Mouse (Mus musculus): ENCODE data around the gene Man2c1. TPM values are rescaled to one million over a fixed set of nuclear protein-coding genes. Genes with fewer than 3 reads are reported as not detected.

Man2c1 gene
- 10 to 100 TPM; 48.9 to 61.6 TPM for total RNA-seq (2021)
- long read RNA-seq, experiment 1, transcript Man2c1-211 (26 exons, 3,820 nt): major isoform, 43 of 66 reads
- long read RNA-seq, experiment 1, partial matches to known transcripts: 6 of 66 reads
- long read RNA-seq, experiment 1, other reads (novel, unspliced or antisense): 16 of 66 reads
- long read RNA-seq, experiment 2, transcript Man2c1-211 (26 exons, 3,820 nt): major isoform, 51 of 62 reads
- long read RNA-seq, experiment 2, partial matches to known transcripts: 2 of 62 reads
- long read RNA-seq, experiment 2, other reads (novel, unspliced or antisense): 8 of 62 reads

GRCm38 (mm10) chr9:57130577-57131433 lies at the start of gene Man2c1:
Gene Man2c1 (plus strand): TSS chr9:57130690.
- DNase-seq: peak; percentile 94

GRCm38 (mm10) chr9:57082236-57082635 lies 48.3 kb upstream of the Man2c1 start:
- no peak for DNase-seq

GRCm38 (mm10) chr9:57117261-57117755 lies 13.2 kb upstream of the Man2c1 start:
- no peak for DNase-seq

DNA sequence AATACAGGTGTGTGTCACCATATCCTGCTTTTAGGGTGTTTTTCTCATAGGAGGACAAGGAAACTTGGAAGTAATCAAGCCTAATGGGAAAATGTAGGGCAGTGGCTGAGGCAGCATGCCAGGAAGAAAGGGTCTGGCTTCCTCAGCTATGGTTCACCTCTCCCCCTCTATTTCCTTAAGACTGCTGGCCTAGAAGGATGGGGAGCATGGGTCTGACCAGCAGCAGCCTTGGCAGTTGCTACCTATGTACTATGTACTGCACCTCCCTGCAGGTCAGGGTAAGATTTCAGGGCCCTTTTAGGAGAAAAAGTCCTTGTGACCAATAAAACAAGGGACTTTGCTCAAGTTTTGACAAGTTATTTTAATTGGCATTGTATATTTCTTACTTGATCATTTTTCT lies 849 bp upstream of the Man2c1 start:
- no peak for DNase-seq

GRCm38 (mm10) chr9:57137246-57137645 lies 6.8 kb downstream of the Man2c1 start:
- no peak for DNase-seq

DNA sequence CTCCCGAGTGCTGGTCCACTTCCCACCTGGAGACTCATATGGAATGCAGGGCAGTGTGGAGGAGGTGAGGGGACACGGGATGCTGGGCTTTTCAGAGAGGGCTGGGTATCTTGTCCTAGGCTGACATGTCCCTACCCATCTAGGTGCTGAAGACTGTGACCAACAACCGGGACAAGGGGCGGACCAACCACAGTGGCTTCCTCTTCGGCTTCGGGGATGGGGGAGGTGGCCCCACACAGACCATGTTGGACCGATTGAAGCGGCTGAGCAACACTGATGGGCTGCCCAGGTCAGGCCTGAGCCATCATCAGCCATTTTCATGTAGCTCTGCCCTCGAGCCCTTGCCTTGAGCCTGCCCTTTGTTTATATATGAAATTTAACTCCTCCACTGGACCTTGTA lies 7.3 kb downstream of the Man2c1 start:
- no peak for DNase-seq

DNA sequence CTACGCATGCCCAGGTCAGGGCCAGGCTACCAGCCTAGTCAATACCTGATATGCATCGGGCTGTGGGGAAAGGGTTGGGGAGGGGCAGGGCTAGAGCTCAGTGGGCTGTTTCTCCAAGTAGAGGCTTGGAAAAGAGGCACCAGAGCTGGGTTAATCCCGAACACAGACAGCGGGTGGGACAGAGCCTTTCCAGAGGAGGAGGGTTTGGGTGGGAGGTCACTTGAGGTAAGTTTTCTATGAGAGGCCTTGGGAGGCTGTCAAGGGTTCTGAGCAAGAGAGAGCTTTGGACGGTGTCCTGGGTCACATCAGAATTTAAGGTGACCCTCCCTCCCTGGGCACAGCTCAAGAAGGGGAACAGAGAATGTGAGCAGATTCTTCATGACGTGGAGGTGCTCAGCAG lies 8.0 kb downstream of the Man2c1 start:
- DNase-seq: no peak

DNA sequence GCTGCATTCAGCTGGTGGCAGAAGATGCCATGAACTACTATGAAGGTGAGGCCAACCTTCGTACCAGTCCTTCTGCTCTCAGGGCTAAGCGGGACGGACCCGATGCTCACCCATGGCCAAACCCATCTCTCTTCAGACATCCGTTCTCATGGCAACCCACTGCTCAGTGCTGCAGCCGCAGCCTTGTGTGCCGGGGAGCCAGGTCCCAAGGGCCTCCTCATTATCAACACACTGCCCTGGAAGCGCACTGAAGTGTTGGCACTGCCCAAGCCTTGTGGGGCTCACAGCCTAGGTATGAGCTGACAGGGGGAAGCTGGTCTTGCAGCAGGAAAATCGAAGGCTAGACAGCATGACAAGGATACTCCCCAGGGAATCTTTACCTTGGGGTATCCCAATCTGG lies 8.6 kb downstream of the Man2c1 start:
- no peak for DNase-seq

DNA sequence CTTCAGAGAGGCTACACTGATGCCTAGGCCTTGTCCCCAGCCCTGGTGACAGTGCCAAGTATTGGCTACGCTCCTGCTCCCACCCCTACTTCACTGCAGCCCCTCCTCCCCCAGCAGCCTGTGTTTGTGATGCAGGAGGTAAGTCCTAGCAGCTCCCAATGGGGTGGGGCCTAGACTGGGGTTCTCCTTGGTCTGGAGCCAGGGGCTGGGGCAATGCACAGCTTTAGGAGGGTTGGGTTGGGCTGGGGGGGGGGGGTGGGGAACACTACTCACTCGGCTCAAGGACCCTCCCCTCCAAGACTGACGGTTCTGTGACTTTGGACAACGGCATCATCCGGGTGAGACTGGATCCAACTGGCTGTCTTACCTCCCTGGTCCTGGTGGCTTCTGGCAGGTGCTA lies 9.1 kb downstream of the Man2c1 start:
- DNase-seq: no peak

- no peak for DNase-seq
Observed at GRCm38 (mm10) chr9:57141417-57142353, 11.2 kb downstream of the Man2c1 start.

GRCm38 (mm10) chr9:57143212-57143611 lies 12.7 kb downstream of the Man2c1 start:
- DNase-seq: no peak

DNA sequence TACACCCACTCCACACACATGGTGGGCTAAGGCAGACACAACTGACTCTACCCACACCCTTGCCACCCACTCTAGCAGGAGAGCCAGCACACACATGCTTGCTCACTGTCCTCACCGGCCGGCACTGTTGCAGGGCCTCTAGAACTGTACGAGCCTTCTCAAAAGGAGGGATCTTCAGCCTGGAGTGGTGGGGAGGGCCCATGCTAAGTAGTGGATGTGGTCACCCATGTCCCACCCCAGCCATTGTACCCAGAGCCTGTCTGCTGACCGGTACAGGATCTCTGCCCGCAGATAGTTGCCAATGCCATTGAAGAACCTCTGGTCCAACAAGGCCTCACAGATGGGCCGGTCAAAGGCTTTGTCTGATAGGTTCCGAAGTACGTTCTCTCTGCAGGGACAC lies 14.3 kb downstream of the Man2c1 start:
- no peak for DNase-seq

DNA sequence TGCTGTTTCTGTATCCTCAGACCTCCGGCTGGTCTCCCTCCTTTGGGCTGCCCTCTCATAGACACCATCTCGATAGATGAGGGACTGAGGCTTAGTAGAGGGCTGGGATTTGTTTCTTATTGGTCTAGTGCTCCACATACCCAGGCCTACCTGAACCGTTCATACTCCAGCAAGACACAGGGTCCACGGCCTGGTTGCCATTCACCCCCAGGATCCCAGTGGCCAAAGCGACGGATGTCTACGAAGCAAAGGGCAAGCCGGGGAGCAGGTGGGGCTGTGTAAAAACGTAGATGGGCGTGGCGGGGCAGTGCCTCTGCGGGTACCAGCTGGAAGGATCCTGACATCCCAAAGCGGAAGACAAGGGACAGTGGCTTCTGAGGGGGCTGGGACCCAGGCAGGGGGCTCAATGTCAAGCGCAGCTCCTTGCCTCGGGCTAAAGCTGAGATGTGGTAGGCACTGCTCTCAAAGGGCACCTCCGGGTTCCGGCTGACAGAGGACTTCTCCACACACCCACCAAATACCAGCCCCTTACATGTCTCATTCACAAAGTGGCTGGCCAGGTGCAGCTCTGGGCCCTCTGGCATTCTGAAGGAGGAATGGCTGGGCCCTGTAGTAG lies 16.1 kb downstream of the Man2c1 start:
- DNase-seq: no peak

- DNase-seq: no peak
Observed at GRCm38 (mm10) chr9:57147205-57148143, 17.0 kb downstream of the Man2c1 start.

DNA sequence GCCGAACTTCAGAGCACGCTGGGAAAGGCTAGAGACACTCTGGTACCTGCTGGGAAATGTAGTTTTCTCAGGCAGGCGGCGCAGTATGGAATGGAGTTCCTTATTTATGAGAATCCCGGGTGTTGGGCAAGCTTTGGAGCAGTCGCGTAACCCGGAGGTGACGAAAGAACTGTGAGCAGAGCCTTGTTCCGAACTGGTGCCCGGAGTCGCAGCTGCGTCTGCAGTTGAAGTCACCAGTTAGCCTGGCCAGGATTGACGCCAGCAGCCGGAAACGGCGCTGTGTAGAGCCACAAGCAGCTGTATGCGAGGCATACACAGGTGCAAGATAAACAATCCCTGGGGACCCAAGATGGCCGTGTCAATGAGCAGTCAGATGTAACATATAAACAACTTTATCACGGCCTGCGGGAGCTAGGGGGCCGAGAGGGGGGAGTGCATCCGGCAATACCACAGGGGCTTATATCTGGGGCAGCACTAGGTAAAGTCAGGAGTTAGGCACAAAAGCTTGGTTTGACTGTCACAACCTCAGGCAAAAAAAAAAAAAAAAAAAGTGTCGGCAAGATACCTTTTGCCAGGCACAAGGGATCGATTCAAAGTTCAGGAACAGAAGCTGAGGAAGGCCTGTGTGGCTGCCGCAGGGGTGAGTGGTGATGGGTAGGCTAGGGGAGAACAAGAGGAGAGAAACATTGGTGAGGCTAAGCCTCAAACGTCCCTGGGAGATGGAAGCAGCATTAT lies 17.8 kb downstream of the Man2c1 start, which contains the start of gene Neil1:
Gene Neil1 (minus strand): TSS at position 162 of the 735 bp plus-strand sequence.
- DNase-seq: peak; percentile 67

GRCm38 (mm10) chr9:57149021-57149420 lies 18.5 kb downstream of the Man2c1 start:
- DNase-seq: no peak

- DNase-seq: no peak
Observed at GRCm38 (mm10) chr9:57150192-57150591, 19.7 kb downstream of the Man2c1 start.

DNA sequence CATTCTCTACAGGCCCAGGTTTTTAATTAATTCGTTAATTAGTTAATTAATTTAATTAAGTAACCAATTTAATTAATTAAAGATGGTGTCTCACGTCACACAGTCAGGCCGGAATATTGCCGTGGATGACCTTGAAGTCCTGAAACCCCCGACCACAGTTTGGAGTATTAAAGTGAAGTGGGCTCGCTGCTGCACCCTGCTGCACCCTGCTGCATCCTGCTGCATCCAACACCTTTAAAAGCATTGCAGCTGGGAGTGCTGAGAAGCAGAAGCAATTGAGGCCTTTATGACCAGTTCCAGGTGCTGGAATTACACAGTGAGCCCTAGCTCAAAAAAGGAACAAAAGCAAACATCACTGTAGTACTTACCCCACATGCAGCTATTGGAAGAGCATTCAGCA lies 21.8 kb downstream of the Man2c1 start:
- DNase-seq: no peak

- no peak for DNase-seq
Observed at GRCm38 (mm10) chr9:57156383-57156782, 25.9 kb downstream of the Man2c1 start.

DNA sequence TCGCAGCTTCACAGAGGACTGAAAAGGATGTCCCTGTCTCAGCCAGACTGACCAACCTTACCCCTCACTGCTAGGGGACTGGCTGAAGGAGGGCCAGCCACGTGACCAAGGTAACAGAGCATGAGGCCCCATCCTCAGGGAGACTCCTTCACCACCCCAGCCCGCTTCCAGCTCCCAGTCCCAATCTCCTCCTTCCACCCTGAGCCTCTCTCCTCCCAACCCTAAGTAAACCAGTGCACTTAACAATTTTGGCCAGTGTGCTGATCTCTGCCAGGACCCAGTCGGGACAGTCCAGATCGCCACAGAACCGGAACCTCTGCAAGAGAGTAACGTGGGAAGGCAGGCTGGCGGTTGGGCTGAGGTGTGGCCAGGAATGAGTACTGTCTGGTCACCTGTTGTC lies 26.3 kb downstream of the Man2c1 start:
- no peak for DNase-seq
